Mouse (Mus musculus): ENCODE measurements around the gene Pdcd4.

DNA sequence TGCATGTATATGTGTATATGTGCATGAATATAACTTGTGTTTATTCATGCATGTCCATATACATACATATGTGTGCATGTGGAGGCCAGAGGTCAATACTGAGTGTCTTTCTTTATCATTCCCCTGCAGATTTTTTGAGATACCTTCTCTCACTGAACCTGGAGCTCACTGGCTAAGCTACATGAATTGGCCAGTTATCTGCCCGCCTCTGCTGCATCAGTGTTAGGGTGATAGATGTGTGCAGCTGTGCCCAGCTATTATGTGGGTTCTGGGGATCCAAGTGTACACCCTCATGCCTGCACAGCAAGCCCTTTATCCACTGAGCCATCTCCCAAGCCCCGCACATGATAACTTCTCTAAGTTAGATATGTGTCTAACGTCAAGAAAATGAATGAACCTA is 4.2 kb upstream of the Pdcd4 start:
- TF ChIP-seq POLR2A (IDR thresholded peaks at IDR 0.05; ENCODE audit: borderline replicate concordance, extremely low read depth, insufficient read depth, insufficient read length, poor library complexity, severe bottlenecking) = no peak
- no peak for TF ChIP-seq CTCF (IDR thresholded peaks at IDR 0.05; ENCODE audit: borderline replicate concordance, extremely low read depth, insufficient read depth, insufficient read length)

Data from brain, embryonic 14.5 days (tissue).